Mouse (Mus musculus) left cerebral cortex, adult 8-10 months (tissue): Measurements from ENCODE around the gene Kcnt2. TPM values are rescaled to one million over a fixed set of nuclear protein-coding genes. Genes with fewer than 3 reads are reported as not detected.

Experiments used
- DNase-seq, 2 experiments: peaks; one replicate each; pipeline ENCODE4 v3.0.0; 2022; ENCODE audit warnings: low spot score in 2 of 2
- total RNA-seq, 4 experiments: library from RNA; stranded (reverse); gene quantifications; 2 replicates each; pipeline ENCODE4 v1.2.4; 2022

Gene Kcnt2
- total RNA-seq, 4 experiments from 2014 or later: 41.9 to 50.3 (median 45.8) TPM

GRCm38 (mm10) chr1:140373532-140373931 lies 127.6 kb downstream of the Kcnt2 start:
- no peak for DNase-seq

GRCm38 (mm10) chr1:140378791-140379190 lies 132.8 kb downstream of the Kcnt2 start:
- no peak for DNase-seq

- no peak for DNase-seq
These were observed 133.6 kb downstream of the Kcnt2 start for GRCm38 (mm10) chr1:140379526-140379925.

GRCm38 (mm10) chr1:140381093-140381492 lies 135.1 kb downstream of the Kcnt2 start:
- DNase-seq: no peak

- no peak for DNase-seq
These were observed 144.3 kb downstream of the Kcnt2 start for GRCm38 (mm10) chr1:140390301-140390700.

- no peak for DNase-seq
These were observed 151.8 kb downstream of the Kcnt2 start for GRCm38 (mm10) chr1:140397756-140398155.

- no peak for DNase-seq
These were observed 160.8 kb downstream of the Kcnt2 start for GRCm38 (mm10) chr1:140406631-140407288.

GRCm38 (mm10) chr1:140415761-140416160 lies 169.8 kb downstream of the Kcnt2 start:
- no peak for DNase-seq

- DNase-seq: no peak
These were observed 177.0 kb downstream of the Kcnt2 start for GRCm38 (mm10) chr1:140422954-140423353.

- DNase-seq: no peak
These were observed 183.4 kb downstream of the Kcnt2 start for GRCm38 (mm10) chr1:140429284-140429850.

- no peak for DNase-seq
These were observed 186.1 kb downstream of the Kcnt2 start for GRCm38 (mm10) chr1:140432039-140432438.

- DNase-seq: no peak
These were observed 188.8 kb downstream of the Kcnt2 start for GRCm38 (mm10) chr1:140434791-140435190.

- DNase-seq: no peak
These were observed 192.2 kb downstream of the Kcnt2 start for GRCm38 (mm10) chr1:140438176-140438575.

- no peak for DNase-seq
These were observed 197.9 kb downstream of the Kcnt2 start for GRCm38 (mm10) chr1:140443904-140444303.

- DNase-seq: no peak
These were observed 198.4 kb downstream of the Kcnt2 start for GRCm38 (mm10) chr1:140444394-140444793.

- no peak for DNase-seq
These were observed 205.5 kb downstream of the Kcnt2 start for GRCm38 (mm10) chr1:140451461-140451860.

- no peak for DNase-seq
These were observed 206.0 kb downstream of the Kcnt2 start for GRCm38 (mm10) chr1:140451924-140452323.

GRCm38 (mm10) chr1:140455903-140456302 lies 209.9 kb downstream of the Kcnt2 start:
- DNase-seq: no peak

- DNase-seq: no peak
These were observed 210.9 kb downstream of the Kcnt2 start for GRCm38 (mm10) chr1:140456873-140457272.

GRCm38 (mm10) chr1:140468315-140468714 lies 222.4 kb downstream of the Kcnt2 start:
- no peak for DNase-seq

GRCm38 (mm10) chr1:140469586-140469985 lies 223.6 kb downstream of the Kcnt2 start:
- no peak for DNase-seq

GRCm38 (mm10) chr1:140476921-140477320 lies 231.0 kb downstream of the Kcnt2 start:
- DNase-seq: no peak

GRCm38 (mm10) chr1:140484016-140484415 lies 238.1 kb downstream of the Kcnt2 start:
- DNase-seq: no peak
